Mouse (Mus musculus) monocyte, adult 2 months (primary cell): ENCODE measurements around the gene Nfix.
A peak's percentile ranks its signal among the peaks of the same experiment; 100 is the strongest.

ENCODE experiments used
- DNase-seq, 2 experiments: peaks; one replicate each; pipeline ENCODE4 v3.0.0; 2022; ENCODE audit warnings: low spot score in 2 of 2, low read depth in 1 of 2

Gene Nfix

DNA sequence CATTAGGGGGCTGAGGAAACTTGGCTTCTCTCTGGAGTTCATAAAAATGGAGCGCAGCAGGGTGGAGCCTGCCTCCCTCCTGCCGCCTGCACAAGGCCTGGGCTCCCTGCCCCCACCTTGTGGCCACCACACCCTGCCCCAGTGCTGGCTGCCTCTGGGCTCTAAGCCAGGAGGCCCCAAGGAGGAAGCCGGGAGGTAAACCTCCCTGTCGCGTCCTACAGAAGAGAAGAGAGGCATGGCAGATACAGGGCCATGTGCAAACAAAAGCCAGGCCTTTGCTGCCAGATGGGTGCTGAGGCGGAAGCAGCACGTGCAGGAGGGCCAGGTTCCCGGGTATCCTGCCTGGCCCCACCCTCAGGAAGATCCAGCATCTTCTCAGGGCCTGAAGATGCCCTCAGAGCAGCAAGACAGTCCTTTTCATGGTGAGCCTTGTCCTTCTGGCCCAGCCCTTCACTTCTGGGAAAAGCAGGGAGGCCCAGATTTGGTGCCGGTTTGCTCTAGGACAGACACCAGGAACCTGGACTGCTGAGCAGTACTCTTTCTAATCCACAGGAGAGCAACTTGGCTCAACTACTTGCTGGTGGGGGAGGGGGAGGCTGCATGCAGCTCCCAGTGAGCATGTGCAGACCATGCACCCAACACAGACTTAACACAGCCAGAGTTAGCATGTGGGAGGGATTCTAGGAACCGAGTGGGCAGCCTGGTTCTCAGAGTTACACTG lies 77.1 kb downstream of the Nfix start, which contains the start of gene G430095P16Rik:
TSS of gene G430095P16Rik (plus strand) at position 158 of the 721 bp plus-strand sequence.
- DNase-seq = peak in 1 of 2 experiments; percentile 66

- no peak for DNase-seq
These were observed 77.7 kb downstream of the Nfix start for GRCm38 (mm10) chr8:84722530-84722849.

GRCm38 (mm10) chr8:84718959-84719690 lies 81.0 kb downstream of the Nfix start:
- DNase-seq = no peak

DNA sequence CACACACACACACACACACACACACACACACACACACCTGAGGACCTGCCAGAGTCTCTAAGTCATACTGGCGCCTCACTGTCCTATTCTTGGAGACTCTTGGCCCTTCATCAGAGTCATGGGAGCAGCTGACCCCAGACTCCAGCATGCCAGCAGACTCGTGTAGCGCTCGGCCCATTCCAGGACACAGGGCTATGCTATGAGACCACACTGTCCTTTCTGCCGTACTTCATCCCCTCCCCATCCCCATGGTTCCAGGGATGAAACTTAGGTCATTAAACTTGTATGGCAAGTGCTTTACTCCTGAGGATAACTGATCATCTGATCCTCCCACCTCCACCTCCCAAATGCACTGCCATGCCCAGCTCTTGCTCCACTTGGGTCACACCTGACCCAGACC lies 81.7 kb downstream of the Nfix start:
- no peak for DNase-seq

DNA sequence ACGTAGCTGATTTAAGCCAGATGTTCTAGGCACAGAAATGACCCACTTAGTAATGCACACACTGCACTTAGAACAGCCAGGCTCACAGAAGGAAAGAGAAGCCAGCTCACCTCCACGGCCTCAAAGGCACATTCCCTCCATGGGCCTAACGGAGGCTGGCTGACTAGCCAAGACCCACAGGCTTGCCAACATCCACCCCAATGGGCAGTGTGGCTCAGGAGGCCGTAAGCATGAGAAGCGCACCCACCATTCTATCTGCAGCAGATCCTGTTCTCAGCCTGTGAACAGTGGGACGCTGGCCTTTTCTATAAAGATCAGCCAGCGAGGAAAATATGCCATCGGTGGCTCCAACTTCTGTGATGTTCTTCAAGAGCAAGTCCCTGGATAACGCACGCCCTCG lies 83.4 kb downstream of the Nfix start:
- no peak for DNase-seq

- DNase-seq = no peak
These were observed 84.2 kb downstream of the Nfix start for GRCm38 (mm10) chr8:84715893-84716468.

- DNase-seq = no peak
These were observed 86.0 kb downstream of the Nfix start for GRCm38 (mm10) chr8:84714161-84714560.

DNA sequence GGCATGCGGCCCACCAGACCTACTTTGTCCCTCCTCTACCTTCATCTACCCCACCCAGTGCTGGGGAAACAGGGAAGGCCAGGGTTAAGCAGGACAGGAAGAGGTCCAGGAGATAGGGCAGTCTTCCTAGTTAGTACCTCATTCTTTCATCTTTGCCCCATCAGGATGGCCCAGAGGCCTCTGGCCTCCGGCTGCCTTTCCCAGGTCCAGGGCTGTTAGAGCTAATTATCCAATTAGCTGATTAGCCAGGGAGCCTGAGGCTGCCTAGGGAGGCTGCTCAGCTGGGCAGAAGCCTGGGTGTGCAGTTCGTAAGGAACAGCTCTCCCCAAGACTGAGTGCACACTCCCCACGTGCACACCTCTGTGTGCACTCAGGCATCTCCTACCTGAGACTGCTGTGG lies 86.8 kb downstream of the Nfix start:
- no peak for DNase-seq

GRCm38 (mm10) chr8:84712759-84713120 lies 87.4 kb downstream of the Nfix start:
- DNase-seq = no peak

- DNase-seq = no peak
These were observed 88.0 kb downstream of the Nfix start for GRCm38 (mm10) chr8:84711933-84712758.

DNA sequence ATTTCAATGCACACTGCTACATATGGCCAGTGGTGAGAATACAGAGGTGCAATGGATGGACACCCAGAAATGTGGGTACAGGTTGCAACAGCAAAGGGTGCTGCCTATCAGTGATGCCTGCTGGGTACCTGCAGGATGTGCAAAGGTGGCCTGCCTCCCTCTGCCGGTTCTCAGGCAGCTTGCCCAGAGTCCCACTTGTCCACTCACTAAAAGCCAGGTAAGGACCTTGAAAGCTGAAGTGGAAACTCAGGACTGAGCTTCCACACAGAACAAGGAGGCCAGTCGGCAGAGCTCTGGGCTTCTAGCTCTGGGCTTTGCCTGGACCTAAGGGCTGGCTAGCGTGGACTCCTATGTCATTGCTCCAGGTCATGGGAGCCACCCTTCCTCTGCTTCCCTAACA lies 88.8 kb downstream of the Nfix start:
- DNase-seq = no peak

GRCm38 (mm10) chr8:84709931-84710330 lies 90.2 kb downstream of the Nfix start:
- DNase-seq = no peak

DNA sequence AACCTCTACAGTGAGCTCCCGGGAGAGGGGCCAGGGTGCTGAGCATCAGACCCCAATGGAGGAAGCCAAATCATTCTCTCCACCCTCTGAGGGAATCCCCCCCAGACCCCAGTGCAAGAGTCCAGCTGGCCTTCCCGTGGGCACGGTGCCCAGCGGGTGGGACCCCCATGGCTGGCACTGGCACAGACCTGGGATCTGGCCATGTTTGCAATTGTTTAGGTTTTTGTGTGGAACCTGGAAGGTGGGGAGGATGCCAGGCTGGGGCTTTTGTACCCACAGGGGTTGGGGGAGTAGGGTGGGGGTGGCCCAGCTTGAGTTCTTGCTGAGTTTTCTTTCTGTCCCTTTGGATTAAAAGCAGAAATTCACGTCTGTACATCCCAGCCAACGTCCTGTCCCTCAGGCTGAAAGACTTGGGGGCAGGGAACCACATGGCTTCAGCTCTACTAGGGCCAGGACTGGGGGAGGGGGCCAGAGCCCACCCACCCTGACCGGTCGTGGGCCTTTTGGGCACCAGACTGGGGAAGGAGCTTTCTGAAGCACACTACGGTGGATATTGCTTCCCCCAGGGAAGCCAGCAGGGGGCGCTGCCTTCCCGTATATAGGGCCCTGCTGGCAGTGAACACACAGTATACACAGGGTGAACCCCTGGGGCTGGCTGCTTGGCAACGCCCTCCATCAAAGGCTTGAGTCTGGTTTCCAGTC lies 91.2 kb downstream of the Nfix start:
- DNase-seq = peak in 1 of 2 experiments; percentile 83

- DNase-seq = no peak
These were observed 92.0 kb downstream of the Nfix start for GRCm38 (mm10) chr8:84708071-84708541.

- DNase-seq = peak in 1 of 2 experiments; percentile 51
These were observed 92.8 kb downstream of the Nfix start for GRCm38 (mm10) chr8:84707267-84707883.

DNA sequence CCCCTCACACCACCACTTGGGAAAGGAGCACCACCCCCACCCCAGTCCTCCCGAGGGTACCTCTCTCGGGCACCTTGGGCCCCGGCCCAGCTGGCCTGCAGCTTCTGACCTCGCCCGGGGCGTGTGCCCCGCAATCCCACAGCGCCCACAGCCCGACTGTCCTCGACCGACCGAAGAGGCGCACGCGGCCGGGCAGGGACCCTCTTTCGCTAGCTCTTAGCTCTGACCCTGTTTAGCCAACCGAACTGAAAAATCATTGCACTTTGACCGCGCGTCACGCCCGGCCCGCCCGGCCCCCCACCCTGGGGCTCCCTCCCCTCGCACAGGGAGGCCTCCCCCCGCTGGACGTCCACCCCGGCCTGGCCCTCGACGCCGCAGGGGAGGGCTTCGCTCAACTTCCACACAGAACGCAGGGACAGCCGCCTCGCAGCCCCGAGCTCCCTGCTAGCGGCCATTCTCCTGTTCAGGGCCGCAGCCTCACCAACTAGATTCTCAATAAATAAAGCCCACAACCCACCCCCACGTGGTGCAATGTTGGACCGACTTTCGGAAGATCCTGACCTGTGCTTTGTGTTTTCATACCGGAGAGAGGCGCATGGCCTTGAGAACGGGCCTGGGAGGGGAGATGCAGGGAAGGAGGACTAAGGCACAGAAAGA lies 93.4 kb downstream of the Nfix start:
- peak in 1 of 2 experiments; percentile 33 for DNase-seq

GRCm38 (mm10) chr8:84705960-84706359 lies 94.2 kb downstream of the Nfix start:
- DNase-seq = no peak

- no peak for DNase-seq
These were observed 95.0 kb downstream of the Nfix start for GRCm38 (mm10) chr8:84704867-84705831.

DNA sequence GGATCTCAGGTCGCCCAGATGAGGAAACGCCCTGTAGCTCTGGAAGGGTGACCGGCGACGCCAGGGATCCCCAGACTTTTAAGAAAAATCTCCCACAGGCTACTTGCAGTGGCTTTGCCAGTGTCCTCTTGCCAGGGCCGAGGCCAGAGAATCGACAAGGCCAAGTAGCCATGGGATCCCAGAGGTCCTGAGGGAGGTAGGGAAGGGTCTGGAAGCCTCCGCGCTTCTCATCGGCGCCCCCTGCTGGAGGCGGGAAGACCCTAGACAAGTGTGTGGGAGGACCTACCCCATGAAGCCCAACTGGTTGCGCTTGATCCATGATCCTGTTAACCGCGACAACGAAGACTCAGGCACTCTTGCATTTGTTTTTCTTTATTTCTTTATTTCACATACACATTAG lies 95.8 kb downstream of the Nfix start:
- peak in 1 of 2 experiments; percentile 75 for DNase-seq
